Mouse (Mus musculus) CH12.LX (cell line): ENCODE results near the gene Srsf2. TPM values are rescaled to one million over a fixed set of nuclear protein-coding genes. Genes with fewer than 3 reads are reported as not detected.
"Not testable (repeated sequence)": the region's sequence is repeated elsewhere in the genome, so short reads cannot be mapped to it uniquely, and the experiment has no call there.

Source experiments
- DNase-seq: peaks from one replicate; pipeline ENCODE4 v3.0.0-alpha.2; 2013; ENCODE audit errors: extremely low read depth
- H3K27ac ChIP-seq: 2 replicates; pipeline ENCODE4 v1.5.1; 2012; ENCODE audit warnings: low read depth, mild to moderate bottlenecking, control low read depth, moderate library complexity; ENCODE audit not compliant: insufficient read depth
- H3K27me3 ChIP-seq: replicated peaks from 2 replicates; pipeline ENCODE3; 2012; ENCODE audit warnings: inconsistent platforms
- H3K36me3 ChIP-seq, 2 experiments: replicated peaks in 1 of 2; 2 replicates each; pipeline versions ENCODE3 to v1.6.1; 2012; ENCODE audit warnings: inconsistent platforms in 1 of 2, low read length in 1 of 2, mild to moderate bottlenecking in 1 of 2, mixed read lengths in 1 of 2, moderate library complexity in 1 of 2; ENCODE audit not compliant: control insufficient read depth in 1 of 2, insufficient read depth in 1 of 2
- H3K4me1 ChIP-seq, 2 experiments: 2 replicates each; pipeline ENCODE4 v1.6.1; 2012; ENCODE audit warnings: inconsistent platforms in 1 of 2, moderate library complexity in 1 of 2; ENCODE audit not compliant: insufficient read depth in 2 of 2, control insufficient read depth in 1 of 2
- H3K4me2 ChIP-seq: 2 replicates; pipeline ENCODE4 v1.6.1; 2012; ENCODE audit warnings: low read depth, mild to moderate bottlenecking, control low read depth; ENCODE audit not compliant: poor library complexity, insufficient read depth, severe bottlenecking
- H3K4me3 ChIP-seq, 3 experiments: fragments of 150-350 bp in 1 of 3; sonication (generic) in 1 of 3; replicated peaks in 1 of 3; 2 replicates each; pipeline versions ENCODE3 to v1.5.1; 2011 to 2012; ENCODE audit warnings: low read depth in 2 of 3, low read length in 2 of 3, mild to moderate bottlenecking in 2 of 3, moderate library complexity in 2 of 3, control low read depth in 1 of 3, improper control_type of control experiment in 1 of 3, inconsistent platforms in 1 of 3, mixed read lengths in 1 of 3; ENCODE audit not compliant: poor library complexity in 1 of 3
- H3K79me2 ChIP-seq: replicated peaks from 2 replicates; pipeline ENCODE4 v1.6.1; 2012; ENCODE audit warnings: mild to moderate bottlenecking, moderate library complexity; ENCODE audit not compliant: control insufficient read depth, poor library complexity, insufficient read depth, severe bottlenecking; ENCODE audit errors: extremely low read depth
- H3K9ac ChIP-seq: 2 replicates; pipeline ENCODE4 v1.6.1; 2012; ENCODE audit warnings: low read depth, mild to moderate bottlenecking, control low read depth, moderate library complexity; ENCODE audit not compliant: insufficient read depth
- H3K9me3 ChIP-seq: replicated peaks from 2 replicates; pipeline ENCODE3; 2012; ENCODE audit warnings: low read length, inconsistent platforms, mixed read lengths
- CHD1 ChIP-seq: IDR thresholded peaks from 2 replicates; pipeline ENCODE4 v1.6.1; 2012; ENCODE audit warnings: low read depth, low read length, improper control_type of control experiment, inconsistent platforms
- CHD2 ChIP-seq: IDR thresholded peaks from 2 replicates; pipeline ENCODE4 v1.6.1; 2011; ENCODE audit warnings: low read length, improper control_type of control experiment
- CTCF ChIP-seq, 2 experiments: IDR thresholded peaks in 1 of 2; conservative IDR thresholded peaks in 1 of 2; 2 replicates each; pipeline ENCODE4 v1.5.1; 2011 to 2012; ENCODE audit warnings: low read depth in 2 of 2, low read length in 2 of 2, improper control_type of control experiment in 1 of 2, inconsistent platforms in 1 of 2, mild to moderate bottlenecking in 1 of 2, moderate library complexity in 1 of 2
- EP300 ChIP-seq: IDR thresholded peaks from 2 replicates; pipeline ENCODE4 v1.6.1; 2011; ENCODE audit warnings: low read length, improper control_type of control experiment
- ETS1 ChIP-seq: conservative IDR thresholded peaks from 2 replicates; pipeline ENCODE4 v1.6.1; 2012; ENCODE audit warnings: low read depth, mild to moderate bottlenecking, inconsistent platforms, low read length, improper control_type of control experiment, moderate library complexity
- GABPA ChIP-seq: IDR thresholded peaks from 2 replicates; pipeline ENCODE4 v1.6.1; 2012; ENCODE audit warnings: low read depth, low read length, improper control_type of control experiment, inconsistent platforms; ENCODE audit not compliant: insufficient replicate concordance
- JUN ChIP-seq: IDR thresholded peaks from 2 replicates; pipeline ENCODE4 v1.6.1; 2011; ENCODE audit warnings: low read depth, mild to moderate bottlenecking, low read length, improper control_type of control experiment, moderate library complexity; ENCODE audit not compliant: insufficient read depth
- JUND ChIP-seq: conservative IDR thresholded peaks from 2 replicates; pipeline ENCODE4 v1.6.1; 2011; ENCODE audit warnings: low read depth, low read length, improper control_type of control experiment
- KAT2A ChIP-seq: IDR thresholded peaks from 2 replicates; pipeline ENCODE4 v1.6.1; 2012; ENCODE audit warnings: low read length, improper control_type of control experiment, inconsistent platforms; ENCODE audit not compliant: insufficient replicate concordance
- MAFK ChIP-seq: IDR thresholded peaks from 2 replicates; pipeline ENCODE4 v1.6.1; 2011; ENCODE audit warnings: low read length, improper control_type of control experiment; ENCODE audit not compliant: insufficient replicate concordance
- MAZ ChIP-seq: IDR thresholded peaks from 2 replicates; pipeline ENCODE4 v1.6.1; 2012; ENCODE audit warnings: low read depth, mild to moderate bottlenecking, inconsistent platforms, low read length, improper control_type of control experiment, moderate library complexity
- MEF2A ChIP-seq: IDR thresholded peaks from 2 replicates; pipeline ENCODE4 v1.6.1; 2014; ENCODE audit warnings: low read depth, mild to moderate bottlenecking, inconsistent platforms, low read length, improper control_type of control experiment, borderline replicate concordance
- MXI1 ChIP-seq: IDR thresholded peaks from 2 replicates; pipeline ENCODE4 v1.6.1; 2011; ENCODE audit warnings: mild to moderate bottlenecking, low read depth, low read length, improper control_type of control experiment
- MYC ChIP-seq: IDR thresholded peaks from 2 replicates; pipeline ENCODE4 v1.6.1; 2011; ENCODE audit warnings: low read depth, mild to moderate bottlenecking, improper control_type of control experiment, low read length
- NELFE ChIP-seq: IDR thresholded peaks from 2 replicates; pipeline ENCODE4 v1.6.1; 2011; ENCODE audit warnings: low read depth, low read length, improper control_type of control experiment
- PAX5 ChIP-seq: IDR thresholded peaks from 2 replicates; pipeline ENCODE4 v1.6.1; 2012; ENCODE audit warnings: low read length, inconsistent platforms, mixed read lengths
- POLR2A ChIP-seq: IDR thresholded peaks from 2 replicates; pipeline ENCODE4 v1.6.1; 2011; ENCODE audit warnings: low read depth, mild to moderate bottlenecking, improper control_type of control experiment, low read length
- RAD21 ChIP-seq: IDR thresholded peaks from 2 replicates; pipeline ENCODE4 v1.6.1; 2011; ENCODE audit warnings: low read depth, mild to moderate bottlenecking, low read length, improper control_type of control experiment, moderate library complexity
- RCOR1 ChIP-seq: conservative IDR thresholded peaks from 2 replicates; pipeline ENCODE4 v1.6.1; 2012; ENCODE audit warnings: low read depth, mild to moderate bottlenecking, inconsistent platforms, low read length, improper control_type of control experiment
- SIN3A ChIP-seq: IDR thresholded peaks from 2 replicates; pipeline ENCODE4 v1.6.1; 2012; ENCODE audit warnings: low read length, improper control_type of control experiment, inconsistent platforms
- SMC3 ChIP-seq: IDR thresholded peaks from 2 replicates; pipeline ENCODE4 v1.6.1; 2011; ENCODE audit warnings: low read depth, low read length, improper control_type of control experiment
- TCF12 ChIP-seq: IDR thresholded peaks from 2 replicates; pipeline ENCODE4 v1.6.1; 2014; ENCODE audit warnings: low read depth, mild to moderate bottlenecking, inconsistent platforms, low read length, improper control_type of control experiment
- USF1 ChIP-seq: IDR thresholded peaks from 2 replicates; pipeline ENCODE4 v1.6.1; 2014; ENCODE audit warnings: low read depth, mild to moderate bottlenecking, inconsistent platforms, low read length, improper control_type of control experiment
- ZKSCAN1 ChIP-seq: IDR thresholded peaks from 2 replicates; pipeline ENCODE4 v1.6.1; 2012; ENCODE audit warnings: low read depth, inconsistent platforms, low read length, improper control_type of control experiment, borderline replicate concordance
- ZMIZ1 ChIP-seq: IDR thresholded peaks from 2 replicates; pipeline ENCODE4 v1.6.1; 2012; ENCODE audit warnings: low read depth, mild to moderate bottlenecking, inconsistent platforms, low read length, improper control_type of control experiment
- ZNF384 ChIP-seq: IDR thresholded peaks from 2 replicates; pipeline ENCODE4 v1.6.1; 2012; ENCODE audit warnings: low read depth, low read length, improper control_type of control experiment, inconsistent platforms
- dilution Hi-C: fragments of 300-500 bp; cut with MboI; formaldehyde crosslinking; loops from 2 replicates; pipeline ENCODE4 v1.14.3; 2020; ENCODE audit warnings: low sequenced_read_pairs; ENCODE audit not compliant: extremely low pct_unique_long_range_greater_than_20kb, extremely low pct_ligation_motif_present
- in situ Hi-C: fragments of 300-500 bp; cut with MboI; formaldehyde crosslinking; loops from 3 replicates; pipeline ENCODE4 v1.14.3; 2019; ENCODE audit warnings: low sequenced_read_pairs, low pct_ligation_motif_present, low pct_unique_long_range_greater_than_20kb, mixed read lengths
- polyA plus RNA-seq: library from polyadenylated mRNA; unstranded; fragments of >175 nt; gene quantifications from 2 replicates; pipeline ENCODE4 v1.2.1, GENCODE M21; 2012; ENCODE audit warnings: low read depth; ENCODE audit not compliant: insufficient read length
- total RNA-seq, 2 experiments: library from RNA; depleted of rRNA; stranded (reverse); fragments of 300-350 nt in 1 of 2; fragments of >200 nt in 1 of 2; gene quantifications; 2 replicates each; pipeline ENCODE4 v1.2.3; 2012 to 2014

The Srsf2 gene
- total and polyA plus RNA-seq, 3 experiments, result 298 to 1,224 (median 471) TPM

GRCm38 (mm10) chr11:116850085-116850484, 2.8 kb downstream of the Srsf2 start:
- peak; percentile 27 for DNase-seq
- in situ Hi-C loops (no loop called here), dilution Hi-C loops (no loop called here)
- peaks cover 29 to 56% of the 10 kb centered on the region in 2 experiments for H3K36me3 ChIP-seq
- H3K27me3 ChIP-seq, result no peaks in the 10 kb centered on the region
- H3K4me3 ChIP-seq, result peak overlapping the region; percentile 30 to 95 (median 88)
- peak overlapping the region; percentile 92; the same call in 1 of the 2 replicates for H3K9ac ChIP-seq
- H3K4me2 ChIP-seq, result peak overlapping the region; percentile 86
- H3K4me1 ChIP-seq, result peaks cover 5 to 60% of the 10 kb centered on the region in 2 experiments; a peak in 3 of 4 replicates
- no peak overlapping the region for H3K27ac ChIP-seq
- no peaks in the 10 kb centered on the region for H3K9me3 ChIP-seq
- TF ChIP-seq ZMIZ1, result no peak
- TF ChIP-seq EP300, result no peak
- no peak for TF ChIP-seq CHD2
- no peak for TF ChIP-seq USF1
- no peak for TF ChIP-seq TCF12
- no peak for TF ChIP-seq JUND
- TF ChIP-seq MAFK, result no peak
- TF ChIP-seq CHD1, result no peak
- TF ChIP-seq RAD21, result no peak
- H3K79me2 ChIP-seq, result peaks cover 63% of the 10 kb centered on the region

GRCm38 (mm10) chr11:116849587-116849986, 3.3 kb downstream of the Srsf2 start:
- peak overlapping the region; percentile 18; the same call in 1 of the 2 replicates for H3K9ac ChIP-seq
- peaks cover 65% of the 10 kb centered on the region for H3K79me2 ChIP-seq
- DNase-seq, result no peak
- H3K36me3 ChIP-seq, result peaks cover 29 to 56% of the 10 kb centered on the region in 2 experiments
- no peak overlapping the region for H3K4me2 ChIP-seq
- dilution Hi-C loops (no loop called here), in situ Hi-C loops (no loop called here)
- no peaks in the 10 kb centered on the region for H3K9me3 ChIP-seq
- H3K27me3 ChIP-seq, result no peaks in the 10 kb centered on the region
- no peak overlapping the region for H3K27ac ChIP-seq
- TF ChIP-seq KAT2A, result no peak
- no peak for TF ChIP-seq ETS1
- no peak for TF ChIP-seq JUN
- no peak for TF ChIP-seq USF1
- no peak for TF ChIP-seq MYC
- TF ChIP-seq ZKSCAN1, result no peak
- no peak for TF ChIP-seq MXI1
- TF ChIP-seq MEF2A, result no peak
- TF ChIP-seq NELFE, result no peak
- no peak for TF ChIP-seq POLR2A
- no peak for TF ChIP-seq MAFK
- no peak for TF ChIP-seq MAZ
- TF ChIP-seq SIN3A, result no peak
- TF ChIP-seq PAX5, result no peak
- no peak for TF ChIP-seq ZMIZ1
- no peak for TF ChIP-seq ZNF384
- TF ChIP-seq RCOR1, result no peak
- no peak for TF ChIP-seq GABPA
- TF ChIP-seq SMC3, result no peak
- no peak for TF ChIP-seq CTCF (conservative IDR thresholded peaks at IDR 0.05 in 1 of 2, IDR thresholded peaks at IDR 0.05 in 1 of 2; ENCODE audit: low read depth in 2 of 2, low read length in 2 of 2)
- TF ChIP-seq, all 38 proteins: peak for 0
- Histone ChIP-seq H3K4me1 (peaks cover 5 to 59% of the 10 kb centered on the region in 2 experiments; a peak in 3 of 4 replicates), H3K4me3 (no peak overlapping the region)

GRCm38 (mm10) chr11:116848877-116849178, 4.1 kb downstream of the Srsf2 start:
- H3K9me3 ChIP-seq, H3K4me2 ChIP-seq, H3K4me3 ChIP-seq, dilution Hi-C loops, DNase-seq, H3K27ac ChIP-seq, H3K9ac ChIP-seq, in situ Hi-C loops, H3K27me3 ChIP-seq: not testable (repeated sequence)
- Histone ChIP-seq H3K79me2 (peaks cover 69% of the 10 kb centered on the region), H3K4me1 (peaks cover 5 to 56% of the 10 kb centered on the region in 2 experiments; a peak in 3 of 4 replicates), H3K36me3 (peaks cover 29 to 56% of the 10 kb centered on the region in 2 experiments)
